Mouse (Mus musculus): ENCODE results near the gene Cyp2d40.
"Not testable (repeated sequence)": the region's sequence is repeated elsewhere in the genome, so short reads cannot be mapped to it uniquely, and the experiment has no call there.

Gene Cyp2d40

GRCm38 (mm10) chr15:82763631-82764420, at the start of gene Cyp2d40:
Gene Cyp2d40 (minus strand): TSS chr15:82764183.
- no peak for DNase-seq

DNA sequence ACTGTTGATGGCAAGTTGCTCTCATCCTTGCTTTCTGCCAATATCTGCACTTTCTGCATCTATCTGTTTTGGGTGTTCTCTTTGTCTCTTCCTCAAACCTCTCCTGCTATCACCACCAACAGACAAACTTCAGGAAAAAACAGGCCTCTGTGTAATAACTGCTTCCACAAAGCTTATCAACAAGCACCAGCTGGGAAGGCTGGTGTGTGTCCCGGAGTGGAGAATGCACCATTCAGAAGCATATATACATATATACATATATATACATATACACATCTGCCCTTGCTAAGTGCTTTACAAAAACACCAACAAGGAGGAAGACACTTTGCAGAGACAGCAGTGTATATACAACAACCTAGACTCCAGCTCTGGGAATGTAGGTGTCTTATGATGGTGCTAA, 46.6 kb upstream of the Cyp2d40 start:
- DNase-seq: no peak

- peak; percentile 35 to 43 for DNase-seq
These were observed 45.5 kb upstream of the Cyp2d40 start for GRCm38 (mm10) chr15:82809511-82809910.

DNA sequence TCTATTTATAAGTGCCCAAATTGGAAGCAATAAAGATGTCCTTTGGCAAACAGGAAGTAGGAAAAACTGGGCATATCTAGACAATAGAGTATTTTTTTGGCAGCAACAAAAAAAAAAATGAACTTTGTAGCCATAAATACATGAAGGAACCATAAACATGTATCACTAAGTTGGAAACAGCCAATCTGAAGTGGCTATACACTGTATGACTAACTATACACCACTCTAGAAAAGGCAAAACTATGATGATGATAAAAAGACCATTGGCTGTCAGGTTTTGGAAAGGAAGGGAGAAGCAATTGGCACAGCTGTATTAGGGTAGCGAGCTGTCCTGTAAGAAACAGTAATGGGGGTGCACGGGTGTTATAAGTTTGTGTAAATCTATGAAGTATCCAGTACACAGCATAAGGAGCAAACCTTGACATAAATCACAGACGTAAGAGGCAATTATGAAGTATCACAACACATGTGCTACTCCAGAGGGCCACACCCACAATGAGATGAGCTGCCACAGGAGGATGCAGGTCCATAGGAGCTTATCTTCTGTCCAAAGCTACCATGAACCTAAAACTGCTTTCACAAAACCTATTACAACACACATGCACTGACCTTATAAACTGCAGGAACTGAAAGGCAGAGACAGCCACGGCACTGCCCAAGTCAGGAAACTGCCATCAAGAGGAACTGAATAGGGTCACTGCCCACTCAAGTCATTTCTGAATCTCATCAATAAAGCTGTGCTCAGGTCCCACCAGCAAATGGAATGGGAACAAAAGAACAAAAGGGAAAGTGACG, 43.2 kb upstream of the Cyp2d40 start:
- DNase-seq: no peak

- peak; percentile 71 to 91 for DNase-seq
These were observed 41.0 kb upstream of the Cyp2d40 start for GRCm38 (mm10) chr15:82804708-82805639.

DNA sequence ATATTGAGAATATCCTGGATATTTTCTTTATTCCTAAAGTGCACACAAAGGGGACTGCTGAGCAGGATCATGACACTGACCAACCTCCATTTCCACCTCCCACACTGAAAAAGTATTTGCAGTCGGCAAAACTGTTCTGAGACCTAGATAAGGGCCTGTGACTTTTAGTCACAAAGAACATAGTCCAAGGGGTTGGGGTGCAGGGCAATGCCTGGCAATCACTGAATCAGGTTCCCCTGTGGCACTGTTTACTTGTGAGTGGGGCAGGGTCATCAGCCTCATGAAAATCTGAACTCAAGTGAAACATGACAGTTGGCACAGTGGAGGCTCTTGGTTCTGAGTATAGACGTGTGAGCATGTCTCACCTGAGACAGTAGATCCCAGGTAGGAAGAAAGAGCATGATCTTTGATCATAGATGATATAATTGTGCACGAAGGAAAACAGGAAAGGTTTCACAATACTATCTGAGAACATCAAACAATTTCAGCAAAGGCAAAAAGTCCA, 32.0 kb upstream of the Cyp2d40 start:
- no peak for DNase-seq

GRCm38 (mm10) chr15:82794277-82794676, 30.3 kb upstream of the Cyp2d40 start, which contains the start of gene Cyp2d26:
Gene Cyp2d26 (minus strand): TSS chr15:82794294.
- DNase-seq: peak; percentile 86 to 88

GRCm38 (mm10) chr15:82793868-82794267, 29.9 kb upstream of the Cyp2d40 start:
- peak in 1 of 2 experiments; percentile 24 for DNase-seq

DNA sequence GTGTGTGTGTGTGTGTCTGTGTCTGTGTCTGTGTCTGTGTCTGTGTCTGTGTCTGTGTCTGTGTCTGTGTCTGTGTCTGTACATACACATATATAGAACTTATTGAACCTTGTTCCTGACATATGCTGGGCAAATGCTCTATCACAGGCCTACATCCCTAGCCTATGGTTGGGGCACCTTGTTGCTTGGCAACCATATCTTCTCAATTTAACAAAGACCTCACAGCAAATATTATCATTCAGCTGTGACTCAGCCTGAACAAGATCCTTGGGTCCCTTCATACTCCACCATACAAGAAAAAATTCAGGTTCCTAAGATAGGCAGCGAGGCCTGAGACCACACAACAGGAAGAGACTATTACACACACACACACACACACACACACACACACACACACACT, 29.5 kb upstream of the Cyp2d40 start:
- no peak for DNase-seq

DNA sequence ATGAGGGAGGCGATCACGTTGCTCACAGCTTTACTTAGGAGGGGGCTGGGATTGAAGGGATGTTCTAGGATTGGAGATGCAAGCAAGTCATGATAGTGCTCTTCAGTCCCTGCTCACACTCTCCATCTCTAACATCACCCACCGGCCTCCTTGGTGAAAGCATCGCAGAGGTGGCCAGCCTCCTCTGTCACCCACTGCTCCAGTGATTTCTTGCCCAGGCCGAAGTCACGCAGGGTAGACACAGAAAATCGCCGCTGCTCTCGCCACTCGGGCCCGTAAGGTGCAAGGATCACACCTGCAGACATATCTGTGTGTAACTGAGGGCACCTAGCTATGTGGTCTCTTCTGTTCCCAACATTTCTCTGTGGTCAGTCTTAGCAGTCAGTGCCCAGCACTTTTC, 28.6 kb upstream of the Cyp2d40 start:
- no peak for DNase-seq

DNA sequence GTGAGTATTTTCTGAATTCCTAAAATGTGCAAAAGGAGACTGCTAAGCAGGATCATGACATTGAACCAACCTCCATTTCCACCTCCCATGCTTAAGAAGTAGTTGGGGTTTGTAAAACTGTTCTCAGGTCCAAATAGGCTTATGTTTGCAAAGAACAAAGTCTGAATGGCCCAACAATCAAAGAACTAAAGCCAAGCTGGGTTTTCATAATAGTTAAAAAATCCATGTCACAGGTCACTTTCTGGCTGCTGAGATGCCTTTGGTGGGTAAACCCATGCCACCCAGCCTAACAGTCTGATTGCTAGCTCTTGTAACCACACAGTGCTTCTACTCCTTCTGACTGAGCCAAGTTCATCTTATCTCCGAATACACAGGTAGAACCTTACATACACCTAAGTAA, 20.6 kb upstream of the Cyp2d40 start:
- no peak for DNase-seq

- no peak for DNase-seq
These were observed 19.8 kb upstream of the Cyp2d40 start for GRCm38 (mm10) chr15:82783800-82784199.

DNA sequence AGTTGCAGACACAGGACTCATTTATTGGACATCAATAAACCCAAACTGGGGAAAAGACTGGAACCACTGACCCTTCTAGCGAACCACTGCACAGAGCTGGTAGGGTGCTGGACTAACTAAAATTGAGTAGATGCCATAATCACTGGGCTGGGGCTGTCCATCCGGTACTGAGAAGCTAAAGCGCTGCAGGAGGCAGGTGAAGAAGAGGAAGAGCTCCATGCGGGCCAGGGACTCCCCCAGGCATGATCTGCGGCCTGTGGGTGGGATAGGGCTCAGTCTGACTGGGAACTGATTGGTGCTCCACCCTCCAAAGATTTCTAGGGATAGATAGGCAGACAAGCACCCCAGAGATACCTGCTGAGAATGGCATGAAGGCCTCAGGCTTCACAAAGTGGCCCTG, 13.9 kb upstream of the Cyp2d40 start:
- DNase-seq: not testable (repeated sequence)

DNA sequence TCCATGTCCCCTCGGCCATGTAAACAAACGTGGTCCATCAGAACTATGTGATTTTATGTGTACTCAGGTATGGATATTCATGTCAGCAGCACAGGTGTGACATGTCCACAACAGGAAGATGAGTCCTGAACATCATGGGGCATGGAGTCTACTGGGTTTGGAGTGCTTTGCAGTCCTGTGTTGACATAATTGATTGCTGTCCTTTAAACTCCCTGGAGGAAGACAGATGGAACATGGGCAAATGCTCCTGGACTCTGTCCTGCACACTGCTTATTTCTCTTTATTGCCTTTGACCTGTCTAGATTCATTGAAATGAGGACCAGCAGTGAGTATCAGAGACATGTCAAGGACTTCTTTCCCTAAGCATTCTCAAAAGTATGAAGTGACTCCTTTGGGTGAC, 2.0 kb upstream of the Cyp2d40 start:
- no peak for DNase-seq

- no peak for DNase-seq
These were observed 898 bp upstream of the Cyp2d40 start for GRCm38 (mm10) chr15:82764881-82765280.

GRCm38 (mm10) chr15:82748141-82748540, 15.8 kb downstream of the Cyp2d40 start:
- no peak for DNase-seq

- DNase-seq: peak in 1 of 2 experiments; percentile 14
These were observed 16.5 kb downstream of the Cyp2d40 start for GRCm38 (mm10) chr15:82747516-82747915.

DNA sequence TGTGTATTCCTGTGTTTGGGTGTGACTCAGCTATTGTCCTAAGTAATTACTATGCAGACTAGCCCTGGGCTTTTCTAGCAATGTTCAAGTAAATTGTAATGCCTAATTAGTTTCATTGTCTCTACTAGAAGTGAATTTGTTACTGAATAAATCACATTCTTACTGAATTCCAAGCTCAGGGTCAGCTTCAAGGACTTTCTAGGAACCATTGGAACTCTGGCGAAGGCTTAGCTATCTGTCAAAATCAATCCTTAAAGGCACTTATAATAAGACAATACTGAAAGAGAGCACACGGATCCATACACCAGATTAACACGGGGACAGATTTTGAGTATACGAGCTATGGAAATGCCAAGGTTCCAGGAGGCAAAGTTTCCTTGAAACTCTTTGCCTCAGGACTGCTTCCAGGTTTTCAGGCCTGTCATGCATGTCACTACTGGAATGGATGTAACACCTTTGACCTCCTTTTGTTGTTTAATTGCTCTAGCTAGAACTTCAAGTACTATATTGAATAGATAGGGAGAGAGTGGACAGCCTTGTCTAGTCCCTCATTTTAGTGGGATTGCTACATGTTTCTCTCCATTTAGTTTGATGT, 30.6 kb downstream of the Cyp2d40 start:
- peak; percentile 11 to 23 for DNase-seq
